Mouse (Mus musculus) testis, adult 2 months (tissue): ENCODE measurements around the gene Erp44.

ENCODE experiments used
- CTCF ChIP-seq: fragments of 200-500 bp; IDR thresholded peaks from 2 replicates; pipeline ENCODE4 v1.5.1; 2012; ENCODE audit warnings: low read depth, mild to moderate bottlenecking, inconsistent platforms, low read length, moderate library complexity; ENCODE audit not compliant: control insufficient read depth, insufficient read depth, insufficient replicate concordance
- POLR2A ChIP-seq: fragments of 200-500 bp; IDR thresholded peaks from 2 replicates; pipeline ENCODE4 v1.6.1; 2012; ENCODE audit warnings: low read depth, mild to moderate bottlenecking, inconsistent platforms, low read length, moderate library complexity; ENCODE audit not compliant: control insufficient read depth

DNA sequence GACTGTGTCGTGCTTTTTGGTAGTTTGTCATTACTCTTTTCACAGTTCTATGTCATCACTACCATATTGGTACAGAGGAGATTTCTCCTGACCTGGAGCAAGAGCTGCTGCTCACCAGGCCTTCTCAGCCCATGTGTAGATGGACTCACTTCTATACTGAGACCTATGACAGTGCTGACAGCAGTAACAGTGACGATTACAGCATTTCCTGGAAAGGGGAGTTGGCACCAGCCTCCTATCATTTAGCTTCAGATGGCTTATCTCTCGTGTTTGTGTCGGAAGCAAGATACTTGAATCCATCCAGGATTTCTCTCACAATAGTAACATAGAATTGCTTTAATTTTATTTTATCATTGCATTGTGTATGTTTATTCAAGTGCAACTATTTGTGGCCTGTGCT is 119.0 kb downstream of the Erp44 start:
- TF ChIP-seq CTCF = no peak
- no peak for TF ChIP-seq POLR2A
